Mouse (Mus musculus): ENCODE measurements around the gene Knstrn. TPM values are rescaled to one million over a fixed set of nuclear protein-coding genes. Genes with fewer than 3 reads are reported as not detected.

Gene Knstrn
- polyA plus RNA-seq, 1 experiment from 2014 or later = 86.7 TPM

GRCm38 (mm10) chr2:118789501-118789900, 24.3 kb upstream of the Knstrn start:
- 85% methylated on average over 11 of the region's 11 CpGs for WGBS
- H3K27ac ChIP-seq (ENCODE audit: low read length) = no peak overlapping the region
- no peaks in the 10 kb centered on the region for H3K9me3 ChIP-seq (replicated peaks; ENCODE audit: control insufficient read depth, low read length)
- H3K4me2 ChIP-seq (ENCODE audit: low read depth, low read length) = no peak overlapping the region
- H3K36me3 ChIP-seq (ENCODE audit: control insufficient read depth, insufficient read depth, low read length) = no peaks in the 10 kb centered on the region
- H3K4me1 ChIP-seq (ENCODE audit: control insufficient read depth, insufficient read depth, low read length) = peaks cover 6% of the 10 kb centered on the region; the same call in 1 of the 2 replicates
- no peaks in the 10 kb centered on the region for H3K27me3 ChIP-seq (ENCODE audit: control insufficient read depth, insufficient read depth, low read length)
- no peak overlapping the region for H3K4me3 ChIP-seq (replicated peaks; ENCODE audit: low read length)
- no peak overlapping the region for H3K9ac ChIP-seq (ENCODE audit: low read length)
- ATAC-seq (ENCODE audit: insufficient read depth, low FRiP score) = no peak

GRCm38 (mm10) chr2:118790221-118790550, 23.6 kb upstream of the Knstrn start:
- 0 out of 2 replicates have a peak, but pooled peaks have one; percentile 15 for ATAC-seq (ENCODE audit: insufficient read depth, low FRiP score)
- peak overlapping the region; percentile 49 for H3K4me2 ChIP-seq (ENCODE audit: low read depth, low read length)
- H3K9ac ChIP-seq (ENCODE audit: low read length) = peak overlapping the region; percentile 59; the same call in 1 of the 2 replicates
- no peaks in the 10 kb centered on the region for H3K9me3 ChIP-seq (replicated peaks; ENCODE audit: control insufficient read depth, low read length)
- H3K4me3 ChIP-seq (replicated peaks; ENCODE audit: low read length) = peak overlapping the region; percentile 25
- no peaks in the 10 kb centered on the region for H3K27me3 ChIP-seq (ENCODE audit: control insufficient read depth, insufficient read depth, low read length)
- peaks cover 6% of the 10 kb centered on the region; the same call in 1 of the 2 replicates for H3K4me1 ChIP-seq (ENCODE audit: control insufficient read depth, insufficient read depth, low read length)
- 52% methylated on average over 12 of the region's 12 CpGs for WGBS
- no peak overlapping the region for H3K27ac ChIP-seq (ENCODE audit: low read length)
- no peaks in the 10 kb centered on the region for H3K36me3 ChIP-seq (ENCODE audit: control insufficient read depth, insufficient read depth, low read length)

GRCm38 (mm10) chr2:118790551-118791525, 23.0 kb upstream of the Knstrn start:
- ATAC-seq (ENCODE audit: insufficient read depth, low FRiP score) = peak; percentile 39; the same call in 1 of the 2 replicates
- peak overlapping the region; percentile 49 for H3K4me2 ChIP-seq (ENCODE audit: low read depth, low read length)
- peaks cover 6% of the 10 kb centered on the region; the same call in 1 of the 2 replicates for H3K4me1 ChIP-seq (ENCODE audit: control insufficient read depth, insufficient read depth, low read length)
- H3K9ac ChIP-seq (ENCODE audit: low read length) = peak overlapping the region; percentile 59; the same call in 1 of the 2 replicates
- H3K27me3 ChIP-seq (ENCODE audit: control insufficient read depth, insufficient read depth, low read length) = no peaks in the 10 kb centered on the region
- H3K4me3 ChIP-seq (replicated peaks; ENCODE audit: low read length) = peak overlapping the region; percentile 25
- no peak overlapping the region for H3K27ac ChIP-seq (ENCODE audit: low read length)
- WGBS = 23% methylated on average over 44 of the region's 44 CpGs
- H3K36me3 ChIP-seq (ENCODE audit: control insufficient read depth, insufficient read depth, low read length) = no peaks in the 10 kb centered on the region
- no peaks in the 10 kb centered on the region for H3K9me3 ChIP-seq (replicated peaks; ENCODE audit: control insufficient read depth, low read length)

GRCm38 (mm10) chr2:118791591-118792258, 22.1 kb upstream of the Knstrn start:
- WGBS = 93% methylated on average over 26 of the region's 26 CpGs
- no peak overlapping the region for H3K4me3 ChIP-seq (replicated peaks; ENCODE audit: low read length)
- ATAC-seq (ENCODE audit: insufficient read depth, low FRiP score) = no peak
- H3K36me3 ChIP-seq (ENCODE audit: control insufficient read depth, insufficient read depth, low read length) = no peaks in the 10 kb centered on the region
- H3K4me1 ChIP-seq (ENCODE audit: control insufficient read depth, insufficient read depth, low read length) = peaks cover 6% of the 10 kb centered on the region; the same call in 1 of the 2 replicates
- H3K27ac ChIP-seq (ENCODE audit: low read length) = no peak overlapping the region
- no peak overlapping the region for H3K4me2 ChIP-seq (ENCODE audit: low read depth, low read length)
- no peaks in the 10 kb centered on the region for H3K27me3 ChIP-seq (ENCODE audit: control insufficient read depth, insufficient read depth, low read length)
- no peak overlapping the region for H3K9ac ChIP-seq (ENCODE audit: low read length)
- H3K9me3 ChIP-seq (replicated peaks; ENCODE audit: control insufficient read depth, low read length) = no peaks in the 10 kb centered on the region

DNA sequence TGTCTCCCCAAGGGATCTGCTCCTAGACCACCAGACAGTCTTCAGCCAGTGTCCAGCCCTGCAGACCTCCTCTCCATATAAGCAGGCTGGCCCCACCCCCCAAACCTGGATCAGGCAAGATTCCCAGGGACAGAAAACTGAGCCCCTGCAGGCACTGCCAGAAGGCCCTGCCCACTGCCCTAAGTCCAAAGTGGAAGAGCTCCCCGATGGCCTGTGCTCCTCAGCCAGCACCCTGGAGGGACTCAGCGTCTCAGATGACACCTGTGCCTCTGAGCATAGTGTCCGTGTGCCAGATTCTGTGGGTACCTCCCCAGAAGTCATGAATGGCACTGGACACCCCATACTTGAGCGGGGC, 21.6 kb upstream of the Knstrn start:
- WGBS = 73% methylated on average over 4 of the region's 4 CpGs
- H3K36me3 ChIP-seq (ENCODE audit: control insufficient read depth, insufficient read depth, low read length) = no peaks in the 10 kb centered on the region
- no peak overlapping the region for H3K4me2 ChIP-seq (ENCODE audit: low read depth, low read length)
- H3K9ac ChIP-seq (ENCODE audit: low read length) = no peak overlapping the region
- no peak overlapping the region for H3K4me3 ChIP-seq (replicated peaks; ENCODE audit: low read length)
- no peaks in the 10 kb centered on the region for H3K9me3 ChIP-seq (replicated peaks; ENCODE audit: control insufficient read depth, low read length)
- peaks cover 6% of the 10 kb centered on the region; the same call in 1 of the 2 replicates for H3K4me1 ChIP-seq (ENCODE audit: control insufficient read depth, insufficient read depth, low read length)
- H3K27me3 ChIP-seq (ENCODE audit: control insufficient read depth, insufficient read depth, low read length) = no peaks in the 10 kb centered on the region
- ATAC-seq (ENCODE audit: insufficient read depth, low FRiP score) = no peak; the same call in 1 of the 2 replicates
- H3K27ac ChIP-seq (ENCODE audit: low read length) = no peak overlapping the region

DNA sequence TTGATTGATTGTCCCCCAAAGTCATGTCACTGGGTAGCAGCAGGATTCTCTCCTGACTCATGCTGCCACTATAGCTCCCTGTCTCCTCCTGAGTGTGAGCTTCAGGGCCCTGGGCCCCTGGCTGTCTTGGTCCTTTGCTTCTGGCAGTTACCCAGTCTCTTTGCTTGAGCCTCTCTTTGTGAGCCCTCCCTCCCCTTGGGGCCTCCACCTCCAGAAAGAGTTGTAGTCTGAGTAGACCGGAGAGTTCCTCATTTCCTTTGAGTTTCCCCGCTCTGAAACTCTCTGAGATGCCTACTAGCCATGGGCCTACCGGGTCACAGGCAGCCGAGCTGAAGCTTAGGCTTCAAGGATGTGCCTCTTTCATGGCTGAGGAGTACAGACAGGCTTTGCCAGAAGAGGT, 20.2 kb upstream of the Knstrn start:
- Histone ChIP-seq H3K27ac (ENCODE audit: low read length) (no peak overlapping the region), H3K36me3 (ENCODE audit: control insufficient read depth, insufficient read depth, low read length) (no peaks in the 10 kb centered on the region), H3K4me3 (replicated peaks; ENCODE audit: low read length) (no peak overlapping the region), H3K9ac (ENCODE audit: low read length) (no peak overlapping the region), H3K9me3 (replicated peaks; ENCODE audit: control insufficient read depth, low read length) (no peaks in the 10 kb centered on the region), H3K4me1 (ENCODE audit: control insufficient read depth, insufficient read depth, low read length) (peaks cover 6% of the 10 kb centered on the region; the same call in 1 of the 2 replicates), H3K4me2 (ENCODE audit: low read depth, low read length) (no peak overlapping the region), H3K27me3 (ENCODE audit: control insufficient read depth, insufficient read depth, low read length) (no peaks in the 10 kb centered on the region)
- 77% methylated on average over 4 of the region's 4 CpGs for WGBS
- ATAC-seq (ENCODE audit: insufficient read depth, low FRiP score) = no peak

GRCm38 (mm10) chr2:118802542-118803118, 11.2 kb upstream of the Knstrn start:
- no peaks in the 10 kb centered on the region for H3K9me3 ChIP-seq (replicated peaks; ENCODE audit: control insufficient read depth, low read length)
- no peak overlapping the region for H3K4me2 ChIP-seq (ENCODE audit: low read depth, low read length)
- H3K27me3 ChIP-seq (ENCODE audit: control insufficient read depth, insufficient read depth, low read length) = no peaks in the 10 kb centered on the region
- H3K27ac ChIP-seq (ENCODE audit: low read length) = no peak overlapping the region
- no peaks in the 10 kb centered on the region for H3K4me1 ChIP-seq (ENCODE audit: control insufficient read depth, insufficient read depth, low read length)
- WGBS = 65% methylated on average over 4 of the region's 4 CpGs
- no peak overlapping the region for H3K4me3 ChIP-seq (replicated peaks; ENCODE audit: low read length)
- no peaks in the 10 kb centered on the region for H3K36me3 ChIP-seq (ENCODE audit: control insufficient read depth, insufficient read depth, low read length)
- no peak for ATAC-seq (ENCODE audit: insufficient read depth, low FRiP score)
- H3K9ac ChIP-seq (ENCODE audit: low read length) = no peak overlapping the region

DNA sequence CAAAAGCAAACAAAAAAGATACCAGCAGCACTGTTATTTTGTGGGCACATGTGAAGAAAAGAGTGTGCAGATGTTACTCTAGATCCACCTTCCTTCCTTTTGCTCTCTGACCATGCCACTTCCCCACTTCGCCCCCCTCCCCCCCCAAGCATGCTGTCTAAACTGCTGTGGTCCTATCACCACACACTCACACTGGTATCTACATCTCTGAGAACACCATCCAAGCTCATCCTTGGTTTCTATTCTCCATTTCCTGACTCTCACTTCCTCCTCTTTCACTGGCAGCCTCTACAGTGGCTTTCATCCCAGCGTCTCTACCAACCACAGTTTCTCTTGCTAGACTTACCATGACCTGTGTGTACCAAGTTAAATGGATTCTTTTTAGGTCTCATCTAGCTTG, 9.3 kb upstream of the Knstrn start:
- no peaks in the 10 kb centered on the region for H3K9me3 ChIP-seq (replicated peaks; ENCODE audit: control insufficient read depth, low read length)
- H3K4me3 ChIP-seq (replicated peaks; ENCODE audit: low read length) = no peak overlapping the region
- no peak overlapping the region for H3K27ac ChIP-seq (ENCODE audit: low read length)
- 80% methylated on average over 2 of the region's 2 CpGs for WGBS
- no peak for ATAC-seq (ENCODE audit: insufficient read depth, low FRiP score)
- H3K4me2 ChIP-seq (ENCODE audit: low read depth, low read length) = no peak overlapping the region
- H3K4me1 ChIP-seq (ENCODE audit: control insufficient read depth, insufficient read depth, low read length) = no peaks in the 10 kb centered on the region
- H3K27me3 ChIP-seq (ENCODE audit: control insufficient read depth, insufficient read depth, low read length) = no peaks in the 10 kb centered on the region
- H3K9ac ChIP-seq (ENCODE audit: low read length) = no peak overlapping the region
- H3K36me3 ChIP-seq (ENCODE audit: control insufficient read depth, insufficient read depth, low read length) = no peaks in the 10 kb centered on the region

DNA sequence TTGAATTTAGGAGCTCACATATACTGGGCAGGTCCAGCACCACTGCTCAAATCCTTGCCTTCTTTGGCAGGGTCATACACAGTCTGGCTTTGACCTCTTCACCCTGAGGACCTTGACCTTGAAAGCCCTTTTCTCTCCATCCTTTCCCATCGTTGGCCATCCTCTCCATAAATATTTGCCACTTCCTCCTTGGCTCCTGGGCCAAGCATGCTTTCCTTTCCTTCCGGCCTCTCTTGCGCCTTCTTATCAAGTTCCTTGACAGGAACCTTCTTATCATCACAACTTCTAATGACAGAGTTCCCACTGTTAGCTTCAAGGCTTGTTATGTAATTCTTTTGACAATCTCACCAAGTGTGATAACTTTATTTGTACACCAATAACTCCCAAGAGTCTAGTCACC, 8.7 kb upstream of the Knstrn start:
- ATAC-seq (ENCODE audit: insufficient read depth, low FRiP score) = no peak
- Histone ChIP-seq H3K4me3 (replicated peaks; ENCODE audit: low read length) (no peak overlapping the region), H3K9ac (ENCODE audit: low read length) (no peak overlapping the region), H3K36me3 (ENCODE audit: control insufficient read depth, insufficient read depth, low read length) (no peaks in the 10 kb centered on the region), H3K27me3 (ENCODE audit: control insufficient read depth, insufficient read depth, low read length) (no peaks in the 10 kb centered on the region), H3K27ac (ENCODE audit: low read length) (no peak overlapping the region), H3K4me1 (ENCODE audit: control insufficient read depth, insufficient read depth, low read length) (no peaks in the 10 kb centered on the region), H3K9me3 (replicated peaks; ENCODE audit: control insufficient read depth, low read length) (no peaks in the 10 kb centered on the region), H3K4me2 (ENCODE audit: low read depth, low read length) (no peak overlapping the region)
- 35% methylated on average over 3 of the region's 3 CpGs for WGBS

All from stomach, embryonic 16.5 days (tissue).